Mouse (Mus musculus) kidney, embryonic 14.5 days (tissue): ENCODE data around the gene Arhgap11a. TPM values are rescaled to one million over a fixed set of nuclear protein-coding genes. Genes with fewer than 3 reads are reported as not detected.

Experiments used
- ATAC-seq: fragments of 200-750 bp; cut with Nextera tagmentation; 2 replicates; pipeline ENCODE4 v1.8.0; 2017; ENCODE audit warnings: moderate number of reproducible peaks, mild to moderate bottlenecking, moderate TSS enrichment, moderate library complexity; ENCODE audit not compliant: low FRiP score, low TSS enrichment
- H3K27ac ChIP-seq: fragments of 300-500 bp; sonication (generic); 2 replicates; pipeline ENCODE4 v1.5.1; 2014; ENCODE audit warnings: low read depth, mild to moderate bottlenecking, low read length, moderate library complexity, mixed read lengths
- H3K27me3 ChIP-seq: fragments of 300-500 bp; sonication (generic); 2 replicates; pipeline ENCODE4 v1.6.1; 2014; ENCODE audit warnings: mild to moderate bottlenecking, low read length; ENCODE audit not compliant: control insufficient read depth, insufficient read depth
- H3K36me3 ChIP-seq: fragments of 300-500 bp; sonication (generic); 2 replicates; pipeline ENCODE4 v1.6.1; 2014; ENCODE audit warnings: low read length, mixed read lengths; ENCODE audit not compliant: control insufficient read depth, insufficient read depth
- H3K4me1 ChIP-seq: fragments of 300-500 bp; sonication (generic); 2 replicates; pipeline ENCODE4 v1.6.1; 2014; ENCODE audit warnings: low read length, mixed read lengths; ENCODE audit not compliant: control insufficient read depth, insufficient read depth
- H3K4me2 ChIP-seq: fragments of 300-500 bp; sonication (generic); replicated peaks from 2 replicates; pipeline ENCODE4 v1.6.1; 2014; ENCODE audit warnings: low read depth, mild to moderate bottlenecking, low read length
- H3K4me3 ChIP-seq: fragments of 300-500 bp; sonication (generic); 2 replicates; pipeline ENCODE4 v1.5.1; 2014; ENCODE audit warnings: mild to moderate bottlenecking, low read length
- H3K9ac ChIP-seq: fragments of 300-500 bp; sonication (generic); 2 replicates; pipeline ENCODE4 v1.6.1; 2014; ENCODE audit warnings: low read depth, mild to moderate bottlenecking, low read length, moderate library complexity
- H3K9me3 ChIP-seq: fragments of 300-500 bp; sonication (generic); 2 replicates; pipeline ENCODE4 v1.6.1; 2016; ENCODE audit warnings: low read length; ENCODE audit not compliant: control insufficient read depth
- WGBS: fragments of 180-500 bp; shearing (Covaris S2); extraction: QIAGEN DNeasy Blood & Tissue Kit; methylation state at CpG from one replicate; pipeline ENCODE4 v1.1.7; 2014; 5-methylcytosine and 5-hydroxymethylcytosine counted together
- polyA plus RNA-seq: library from polyadenylated mRNA; unstranded; fragments of >200 nt; fragmentation: Nextera tagmentation; extraction: Ambion mirVana; gene quantifications from 2 replicates; pipeline ENCODE4 v1.2.1, GENCODE M21; 2014

The Arhgap11a gene
- polyA plus RNA-seq, 1 experiment from 2014 or later: 7.1 TPM

GRCm38 (mm10) chr2:113822367-113822766, 26.1 kb downstream of the Arhgap11a start:
- no peaks in the 10 kb centered on the region for H3K4me1 ChIP-seq
- H3K4me3 ChIP-seq: no peak overlapping the region
- no peaks in the 10 kb centered on the region for H3K27me3 ChIP-seq
- ATAC-seq: no peak
- no peaks in the 10 kb centered on the region for H3K36me3 ChIP-seq
- no peaks in the 10 kb centered on the region for H3K9me3 ChIP-seq
- 57% methylated on average over 8 of the region's 8 CpGs for WGBS
- H3K4me2 ChIP-seq: no peak overlapping the region
- no peak overlapping the region for H3K27ac ChIP-seq
- no peak overlapping the region for H3K9ac ChIP-seq

DNA sequence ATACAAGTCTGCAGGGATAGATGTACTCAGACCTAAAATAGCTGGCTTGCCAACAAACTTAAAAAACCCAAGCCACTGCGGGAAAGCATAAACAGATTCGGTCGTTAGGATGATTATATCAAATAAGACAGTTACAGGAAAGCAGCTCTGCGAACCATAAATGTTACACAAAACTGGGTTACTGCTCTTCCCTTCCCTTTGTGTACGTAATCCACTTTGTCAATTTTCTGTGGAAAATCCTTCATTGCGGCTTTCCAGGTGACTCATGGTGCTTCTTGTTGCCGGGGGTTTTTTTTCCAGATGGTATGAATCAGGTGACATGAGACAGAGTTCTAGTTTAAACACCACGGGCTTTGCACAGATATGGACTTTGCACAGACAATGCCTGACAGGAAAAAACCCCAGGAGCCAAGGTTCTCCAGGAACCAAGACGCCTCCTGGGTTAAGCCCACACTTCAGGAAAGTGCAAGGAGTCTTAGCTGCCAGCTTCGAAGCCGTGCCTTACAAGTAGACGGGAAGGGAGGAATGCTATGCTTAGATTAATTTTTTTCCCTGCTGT, 27.2 kb downstream of the Arhgap11a start:
- no peak overlapping the region for H3K9ac ChIP-seq
- no peaks in the 10 kb centered on the region for H3K27me3 ChIP-seq
- H3K9me3 ChIP-seq: no peaks in the 10 kb centered on the region
- ATAC-seq: no peak
- no peak overlapping the region for H3K4me3 ChIP-seq
- no peak overlapping the region for H3K27ac ChIP-seq
- no peaks in the 10 kb centered on the region for H3K4me1 ChIP-seq
- H3K4me2 ChIP-seq: no peak overlapping the region
- no peaks in the 10 kb centered on the region for H3K36me3 ChIP-seq
- 80% methylated on average over 12 of the region's 12 CpGs for WGBS

DNA sequence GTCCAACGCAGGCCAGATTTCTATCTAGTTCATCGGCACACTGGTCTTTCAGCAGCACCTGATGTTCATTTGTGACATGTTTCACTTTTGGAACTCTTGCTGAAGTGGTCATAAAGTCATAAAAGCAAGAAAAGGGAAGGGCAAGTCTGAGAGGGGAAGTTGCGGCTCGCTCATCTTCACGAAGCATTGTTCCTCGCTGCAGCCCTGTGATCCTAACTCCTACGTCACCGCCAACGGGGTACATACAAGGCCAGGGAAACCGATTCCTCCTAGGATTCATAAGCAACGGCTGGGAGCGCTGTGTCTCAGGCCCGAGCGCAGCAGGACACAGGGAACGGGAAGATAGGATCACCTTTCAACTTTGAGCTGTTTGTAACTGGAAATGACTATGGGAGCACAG, 28.3 kb downstream of the Arhgap11a start:
- Histone ChIP-seq H3K4me3 (no peak overlapping the region), H3K36me3 (no peaks in the 10 kb centered on the region), H3K4me2 (no peak overlapping the region), H3K27me3 (no peaks in the 10 kb centered on the region), H3K9me3 (no peaks in the 10 kb centered on the region), H3K4me1 (no peaks in the 10 kb centered on the region), H3K27ac (no peak overlapping the region), H3K9ac (no peak overlapping the region)
- 89% methylated on average over 15 of the region's 15 CpGs for WGBS
- no peak for ATAC-seq

DNA sequence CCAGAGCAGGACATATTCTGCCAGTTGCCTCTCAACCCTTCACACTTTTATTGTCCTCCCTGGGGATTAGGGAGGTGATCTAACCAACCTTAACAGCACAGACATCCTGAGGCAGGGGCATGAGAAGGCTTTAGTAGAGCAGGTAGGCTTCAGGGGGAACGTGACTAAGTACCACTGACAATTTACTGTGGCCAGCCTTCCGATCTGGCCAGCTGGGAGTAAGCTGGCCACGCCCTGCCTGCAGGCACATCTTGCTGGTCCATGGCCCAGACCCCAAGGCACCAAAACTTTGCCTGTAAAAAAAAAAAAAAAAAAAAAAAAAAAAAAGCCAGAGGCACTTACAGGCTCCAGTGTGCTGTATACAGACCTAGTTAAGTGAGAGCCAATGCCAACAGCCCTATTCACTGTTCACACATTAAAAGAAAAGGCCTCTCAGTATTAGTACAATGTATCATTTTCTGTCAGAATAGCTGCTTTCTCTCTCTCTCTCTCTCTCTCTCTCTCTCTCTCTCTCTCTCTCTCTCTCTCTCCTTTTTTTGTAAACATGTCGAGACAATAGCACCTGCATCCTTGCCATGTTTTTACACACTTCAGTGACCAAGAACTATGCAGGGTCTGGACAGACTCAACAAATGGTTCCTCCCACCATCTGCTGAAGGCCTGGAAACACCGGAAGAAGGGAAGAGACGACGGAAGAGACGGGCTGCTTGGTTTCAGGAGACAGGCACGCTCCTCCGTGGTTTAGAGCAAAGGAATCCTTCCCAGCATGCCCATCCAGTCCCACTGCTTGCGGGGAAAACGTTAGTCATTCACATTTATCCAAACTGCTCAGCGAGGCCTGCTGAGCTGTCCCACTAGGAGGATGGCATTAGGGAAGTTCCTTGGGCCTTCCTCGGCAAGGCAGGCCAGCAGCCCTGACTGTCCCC, 30.5 kb downstream of the Arhgap11a start:
- 69% methylated on average over 14 of the region's 14 CpGs for WGBS
- Histone ChIP-seq H3K4me1 (no peaks in the 10 kb centered on the region), H3K4me3 (no peak overlapping the region), H3K27ac (no peak overlapping the region), H3K36me3 (no peaks in the 10 kb centered on the region), H3K9me3 (no peaks in the 10 kb centered on the region), H3K9ac (no peak overlapping the region), H3K27me3 (no peaks in the 10 kb centered on the region), H3K4me2 (no peak overlapping the region)
- ATAC-seq: no peak

DNA sequence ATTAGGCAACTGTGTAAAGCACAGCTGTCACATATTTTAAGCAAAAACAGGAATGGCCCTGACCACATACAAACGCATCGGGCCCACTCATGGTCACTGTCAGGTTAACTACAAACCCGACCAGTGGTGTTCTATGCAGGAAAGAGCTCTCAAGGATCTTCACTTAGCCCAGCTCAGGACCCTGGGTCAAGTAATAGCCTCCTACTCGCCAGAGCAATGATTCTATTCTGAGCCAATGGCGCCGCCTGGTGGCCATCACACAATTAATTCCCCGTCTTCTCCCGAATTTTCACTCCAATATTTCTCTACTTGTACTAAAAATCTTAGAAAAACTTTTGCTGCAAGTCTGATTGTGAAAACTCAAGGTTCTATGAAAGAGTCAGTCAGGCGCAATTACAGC, 40.8 kb downstream of the Arhgap11a start:
- Histone ChIP-seq H3K9me3 (no peaks in the 10 kb centered on the region), H3K36me3 (no peaks in the 10 kb centered on the region), H3K9ac (no peak overlapping the region), H3K27ac (no peak overlapping the region), H3K4me2 (no peak overlapping the region), H3K4me1 (no peaks in the 10 kb centered on the region), H3K4me3 (no peak overlapping the region), H3K27me3 (no peaks in the 10 kb centered on the region)
- ATAC-seq: peak; percentile 75; the same call in 1 of the 2 replicates
- 22% methylated on average over 9 of the region's 9 CpGs for WGBS

DNA sequence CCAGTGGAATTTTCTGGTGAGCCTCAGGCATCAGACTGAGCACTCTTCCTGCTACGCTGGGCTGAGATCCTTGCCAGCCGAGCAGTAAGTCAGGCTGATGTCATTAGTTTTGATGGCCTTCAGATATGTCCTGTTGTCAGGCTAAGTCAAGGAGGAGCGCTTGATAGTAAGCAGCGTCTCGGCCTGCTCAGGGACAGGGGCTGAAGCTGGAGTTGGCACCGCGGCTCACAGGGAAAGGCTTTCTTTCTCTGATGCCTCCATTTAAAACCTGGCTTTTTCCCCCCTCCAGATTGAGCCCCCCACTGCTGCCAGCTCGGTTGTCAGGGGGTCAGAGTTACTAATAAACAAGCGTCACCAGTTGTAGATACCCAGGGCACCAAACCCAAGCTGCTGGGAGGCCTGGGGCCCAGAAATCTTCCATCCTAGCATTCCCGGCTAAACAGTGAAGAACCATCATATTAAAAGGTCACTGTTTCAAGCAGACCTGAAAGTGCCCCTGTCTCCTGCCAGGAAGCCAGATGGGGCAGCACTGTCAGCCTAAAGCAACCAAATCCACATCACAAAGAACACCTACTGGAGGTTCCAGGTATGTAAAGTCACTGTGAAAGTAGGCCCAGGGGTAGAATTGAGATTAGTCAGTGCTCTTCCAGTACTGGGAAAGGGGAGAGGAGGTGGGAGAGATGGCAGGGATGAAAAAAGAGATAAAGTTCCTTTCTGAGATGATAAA, 41.4 kb downstream of the Arhgap11a start:
- Histone ChIP-seq H3K4me2 (no peak overlapping the region), H3K9ac (no peak overlapping the region), H3K9me3 (no peaks in the 10 kb centered on the region), H3K4me3 (no peak overlapping the region), H3K27me3 (no peaks in the 10 kb centered on the region), H3K36me3 (no peaks in the 10 kb centered on the region), H3K27ac (no peak overlapping the region), H3K4me1 (no peaks in the 10 kb centered on the region)
- ATAC-seq: no peak
- 67% methylated on average over 10 of the region's 10 CpGs for WGBS

- H3K4me3 ChIP-seq: no peak overlapping the region
- no peak overlapping the region for H3K4me2 ChIP-seq
- H3K9ac ChIP-seq: no peak overlapping the region
- 82% methylated on average over 4 of the region's 4 CpGs for WGBS
- no peaks in the 10 kb centered on the region for H3K9me3 ChIP-seq
- H3K27me3 ChIP-seq: no peaks in the 10 kb centered on the region
- no peak for ATAC-seq
- no peaks in the 10 kb centered on the region for H3K4me1 ChIP-seq
- H3K27ac ChIP-seq: no peak overlapping the region
- no peaks in the 10 kb centered on the region for H3K36me3 ChIP-seq
Observed at GRCm38 (mm10) chr2:113805765-113806164, 42.7 kb downstream of the Arhgap11a start.

DNA sequence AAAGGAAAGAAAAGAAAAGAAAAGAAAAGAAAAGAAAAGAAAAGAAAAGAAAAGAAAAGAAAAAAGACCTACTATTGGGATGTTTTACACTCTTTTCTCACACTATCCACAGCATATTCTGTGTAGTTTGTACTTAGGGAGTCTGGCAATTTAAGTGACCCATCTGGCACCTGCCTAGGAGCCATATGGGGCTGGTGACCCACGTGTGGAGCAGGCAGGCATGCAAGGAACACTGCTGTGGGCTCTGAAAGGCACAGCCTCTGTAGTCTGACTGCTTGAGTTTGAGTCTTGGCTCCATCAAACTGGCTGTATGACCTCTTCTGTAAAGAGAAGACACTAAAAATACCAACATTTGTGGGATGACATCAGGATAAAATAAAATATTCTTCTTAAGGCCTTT, 44.7 kb downstream of the Arhgap11a start:
- H3K9me3 ChIP-seq: no peaks in the 10 kb centered on the region
- no peaks in the 10 kb centered on the region for H3K27me3 ChIP-seq
- H3K4me1 ChIP-seq: no peaks in the 10 kb centered on the region
- no peak overlapping the region for H3K4me2 ChIP-seq
- 17% methylated on average over 1 of the region's 1 CpGs for WGBS
- no peak overlapping the region for H3K4me3 ChIP-seq
- H3K9ac ChIP-seq: no peak overlapping the region
- no peak overlapping the region for H3K27ac ChIP-seq
- no peak for ATAC-seq
- H3K36me3 ChIP-seq: no peaks in the 10 kb centered on the region

DNA sequence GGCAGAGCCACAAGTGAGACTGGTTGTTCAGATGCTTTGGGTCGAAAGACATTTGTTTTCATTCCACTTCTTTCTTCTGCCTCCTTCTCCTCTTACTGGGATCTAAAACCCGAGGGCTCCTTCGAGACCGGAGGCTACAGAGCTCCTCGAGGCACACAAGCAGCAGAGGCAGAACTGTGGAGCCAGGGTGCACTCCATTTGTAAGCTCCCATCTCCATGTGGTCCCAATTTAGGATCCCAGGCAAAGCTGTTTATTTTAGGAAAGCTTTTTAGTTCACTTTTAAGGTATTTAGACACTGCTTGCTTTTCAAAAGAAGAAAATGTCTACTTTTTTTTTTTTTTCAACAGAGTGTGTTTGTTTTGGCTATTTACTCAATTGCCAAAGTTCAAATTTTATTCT, 47.6 kb downstream of the Arhgap11a start:
- no peak overlapping the region for H3K27ac ChIP-seq
- no peaks in the 10 kb centered on the region for H3K9me3 ChIP-seq
- 65% methylated on average over 5 of the region's 5 CpGs for WGBS
- no peak for ATAC-seq
- no peaks in the 10 kb centered on the region for H3K36me3 ChIP-seq
- H3K9ac ChIP-seq: no peak overlapping the region
- no peak overlapping the region for H3K4me3 ChIP-seq
- no peak overlapping the region for H3K4me2 ChIP-seq
- no peaks in the 10 kb centered on the region for H3K27me3 ChIP-seq
- no peaks in the 10 kb centered on the region for H3K4me1 ChIP-seq
